Mouse (Mus musculus): ENCODE results near the gene Mrpl37.

Gene Mrpl37

DNA sequence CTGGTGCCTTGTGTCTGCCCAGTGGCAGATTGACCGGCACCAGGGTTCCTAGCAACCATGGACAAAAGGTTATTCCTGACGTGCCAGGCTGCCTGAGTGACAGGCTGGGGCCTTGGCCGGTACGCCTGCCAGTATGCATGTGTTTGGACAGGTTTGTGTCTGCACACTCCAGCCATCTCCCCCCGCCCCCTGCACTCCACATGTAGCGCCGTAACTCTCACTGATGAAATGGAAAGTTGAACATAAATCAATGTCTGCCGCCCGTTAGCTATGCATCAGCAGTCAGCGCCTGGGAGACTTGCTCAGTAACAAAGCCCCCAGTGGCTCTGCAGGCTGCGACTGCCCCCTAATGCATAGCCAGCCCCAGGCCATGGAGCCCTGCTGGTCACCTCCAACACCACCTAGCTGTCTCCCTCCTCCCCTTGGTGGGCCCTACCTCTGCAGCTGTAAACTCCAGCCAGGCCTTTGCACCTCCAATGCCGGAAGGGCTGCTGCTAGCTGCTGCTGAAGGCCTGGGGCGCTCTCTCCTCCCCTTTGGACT is 50.6 kb downstream of the Mrpl37 start:
- peak; percentile 69 for DNase-seq

DNA sequence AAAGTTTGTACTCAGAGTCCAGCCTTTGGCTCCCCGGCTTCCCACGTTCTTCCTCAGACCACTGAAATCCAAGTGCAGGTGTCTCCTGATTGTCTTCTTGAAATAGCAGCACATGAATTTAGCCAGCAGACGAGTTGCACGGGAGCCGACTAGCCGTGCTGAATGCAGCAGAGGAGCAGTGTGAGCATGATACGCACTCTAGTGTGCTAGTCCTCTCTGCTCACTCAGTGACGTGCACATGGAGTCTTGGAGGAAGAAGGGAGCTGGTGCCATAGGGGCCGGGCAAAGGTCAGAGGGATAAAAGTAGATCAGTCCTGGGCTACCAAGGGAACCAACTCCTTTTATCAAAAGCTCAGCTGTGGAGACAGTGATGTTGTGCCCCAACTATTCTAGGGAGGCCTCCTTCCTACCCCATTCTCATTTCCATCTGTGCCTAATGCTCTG is 52.8 kb downstream of the Mrpl37 start:
- no peak for DNase-seq

DNA sequence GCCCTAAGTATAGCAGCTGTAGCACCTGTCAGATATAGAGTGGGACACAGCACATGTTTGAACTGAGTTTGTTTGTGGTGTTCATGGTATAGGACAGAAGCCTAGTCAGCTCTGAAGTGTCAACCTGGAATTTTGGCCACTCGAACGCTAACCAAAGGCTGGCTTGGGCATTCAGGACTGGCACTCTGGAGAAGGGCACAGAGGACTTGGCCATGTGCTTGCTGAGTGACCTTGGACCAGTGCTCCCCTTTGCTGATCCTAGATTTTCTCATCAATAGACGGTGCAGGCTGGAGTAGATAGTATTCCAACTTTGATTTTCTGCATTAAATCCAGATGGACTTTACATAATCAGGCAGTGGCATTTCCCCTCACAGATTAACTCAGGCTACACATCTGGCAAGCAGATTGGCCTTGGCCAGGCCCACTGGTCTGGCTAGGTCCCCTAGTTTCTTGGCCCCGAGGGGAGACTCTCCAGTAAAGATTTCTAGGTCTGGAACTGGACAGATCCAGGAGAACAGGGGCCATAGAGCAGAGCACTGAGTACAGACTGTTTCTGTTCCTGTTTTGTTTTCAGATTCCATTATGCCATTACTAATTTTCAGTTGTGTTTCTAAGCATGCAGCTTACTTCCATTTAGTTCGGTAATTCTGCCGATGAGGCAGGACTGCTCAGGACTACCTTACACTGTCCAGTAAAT is 53.4 kb downstream of the Mrpl37 start:
- peak; percentile 65 for DNase-seq

DNA sequence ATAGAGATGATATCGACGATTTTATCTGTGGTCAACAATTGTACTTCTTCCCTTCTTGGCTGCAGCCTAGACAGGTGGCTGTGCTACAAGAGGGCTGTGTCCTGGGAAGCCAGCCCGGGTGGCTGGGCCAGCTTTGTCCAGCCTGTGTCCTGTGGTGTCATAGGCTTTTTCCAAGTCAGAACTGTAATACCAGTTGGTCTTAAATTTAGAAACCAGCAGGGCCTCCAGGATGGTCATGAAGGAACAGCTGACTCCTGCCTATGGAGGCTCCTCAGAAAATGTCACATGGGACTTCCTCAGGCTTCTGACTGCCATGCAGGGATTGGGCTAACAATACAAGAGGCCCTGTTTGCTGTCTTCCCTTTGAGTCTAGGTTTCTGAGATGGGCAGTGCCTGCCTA is 54.1 kb downstream of the Mrpl37 start:
- no peak for DNase-seq

DNA sequence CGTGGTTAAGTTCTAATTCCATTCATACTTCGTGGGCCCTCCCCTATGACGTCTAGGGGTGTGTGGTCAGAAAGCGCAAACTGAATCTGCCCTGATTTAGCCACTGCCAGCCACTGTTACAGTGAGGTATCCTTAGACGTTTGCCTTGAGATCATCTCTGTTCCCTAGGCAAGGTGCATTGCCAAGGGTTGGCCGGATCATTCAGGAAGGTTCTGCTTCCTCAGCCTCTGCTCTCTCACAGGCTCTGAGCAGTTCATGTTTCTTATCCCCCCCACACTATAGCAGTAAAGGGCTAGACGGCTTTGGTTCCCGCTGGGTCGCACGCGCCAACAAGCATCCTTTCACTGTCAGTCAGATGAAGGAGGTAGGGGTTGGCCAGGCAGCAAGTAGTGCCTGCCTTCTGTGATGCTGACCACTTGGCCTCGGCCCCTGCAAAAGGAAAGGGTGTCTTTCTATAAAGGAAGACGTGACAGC is 54.6 kb downstream of the Mrpl37 start:
- DNase-seq: no peak

DNA sequence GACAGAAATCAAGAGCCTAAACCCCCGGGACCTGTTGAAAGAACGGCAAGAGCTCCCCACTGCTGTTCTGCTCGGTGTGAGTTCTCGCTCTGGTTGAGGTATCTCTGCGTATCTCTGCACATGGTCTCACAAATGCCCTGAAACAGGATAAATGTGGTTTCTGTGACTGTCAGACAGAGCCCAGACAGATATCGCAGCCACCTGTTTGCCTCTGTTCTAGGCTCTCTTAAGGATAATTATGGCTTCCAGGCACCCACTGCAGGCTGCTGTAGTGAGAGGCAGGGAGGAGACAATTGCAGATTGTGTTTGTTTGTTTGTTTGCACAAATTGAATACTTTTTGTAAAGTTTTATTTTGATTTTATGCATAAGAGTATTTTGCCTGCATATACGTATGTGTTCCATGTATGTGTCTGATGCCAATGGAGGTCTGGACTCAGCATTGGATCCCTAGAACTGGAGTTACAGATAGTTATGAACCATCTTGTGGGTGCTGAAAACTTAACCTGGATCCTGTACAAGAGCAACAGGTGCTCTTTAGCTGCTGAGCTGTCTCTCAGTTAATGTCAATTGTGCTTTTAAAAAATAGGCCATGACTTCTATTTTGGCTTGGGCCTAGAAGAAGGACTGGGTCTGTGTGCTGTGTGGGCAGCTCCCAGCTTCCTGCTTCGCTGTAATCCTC is 55.2 kb downstream of the Mrpl37 start:
- no peak for DNase-seq

DNA sequence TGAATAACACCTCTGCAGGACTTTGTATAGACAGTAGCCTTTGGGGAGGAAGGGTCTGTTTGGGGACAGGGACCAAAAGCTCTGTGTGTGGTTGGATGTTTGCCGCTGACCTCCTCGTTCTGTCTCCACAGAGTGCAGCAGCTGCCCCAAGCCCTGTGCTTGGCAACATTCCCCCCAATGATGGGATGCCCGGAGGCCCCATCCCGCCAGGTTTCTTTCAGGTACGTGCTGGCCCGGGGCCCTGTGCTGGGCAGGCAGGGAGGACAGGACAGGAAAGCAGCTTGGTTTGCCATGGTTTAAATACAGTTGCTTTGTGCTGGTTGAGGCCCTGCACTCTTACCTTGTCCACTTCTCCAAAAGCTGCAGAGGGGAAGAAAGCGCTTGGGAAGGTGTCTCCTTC is 57.1 kb downstream of the Mrpl37 start:
- no peak for DNase-seq

DNA sequence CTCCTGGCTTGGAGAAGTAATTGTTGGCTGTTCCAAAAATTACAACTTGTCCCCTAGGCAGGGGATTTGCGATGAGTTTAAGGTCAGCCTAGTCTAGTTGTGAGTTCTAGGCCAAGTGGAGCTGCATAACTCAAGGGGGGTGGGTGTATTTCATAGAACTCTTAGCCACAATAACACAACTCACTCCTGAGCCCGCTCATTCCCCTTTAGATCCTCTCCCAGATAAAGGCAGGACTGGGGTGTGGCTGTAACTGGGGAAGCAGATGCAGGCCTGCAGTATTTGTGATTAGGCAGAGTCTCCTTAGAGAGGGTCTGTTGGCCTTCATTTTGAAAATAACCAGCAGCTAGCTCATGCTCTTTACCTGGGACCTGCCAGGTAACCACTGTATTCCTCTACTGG is 58.5 kb downstream of the Mrpl37 start:
- no peak for DNase-seq

DNA sequence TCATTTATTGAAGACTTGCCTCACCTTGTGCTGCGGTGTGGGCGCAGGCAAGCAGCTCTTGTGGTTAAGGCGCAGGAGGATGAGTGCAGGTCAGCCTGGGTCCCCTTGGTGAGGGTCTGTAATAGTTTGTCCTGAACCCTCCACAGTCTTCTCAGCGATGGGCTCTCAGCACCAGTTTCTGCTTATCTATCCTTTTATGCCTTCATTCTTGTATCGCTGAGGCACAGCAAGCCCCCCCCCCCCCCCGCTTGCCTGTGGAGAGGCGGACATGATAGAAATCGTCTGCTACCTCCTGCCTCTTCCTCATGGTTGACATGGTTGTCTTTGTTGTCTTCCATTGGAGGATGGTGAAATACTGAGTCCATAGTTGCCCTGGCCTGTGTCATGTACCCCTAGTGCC is 59.3 kb downstream of the Mrpl37 start:
- DNase-seq: no peak

DNA sequence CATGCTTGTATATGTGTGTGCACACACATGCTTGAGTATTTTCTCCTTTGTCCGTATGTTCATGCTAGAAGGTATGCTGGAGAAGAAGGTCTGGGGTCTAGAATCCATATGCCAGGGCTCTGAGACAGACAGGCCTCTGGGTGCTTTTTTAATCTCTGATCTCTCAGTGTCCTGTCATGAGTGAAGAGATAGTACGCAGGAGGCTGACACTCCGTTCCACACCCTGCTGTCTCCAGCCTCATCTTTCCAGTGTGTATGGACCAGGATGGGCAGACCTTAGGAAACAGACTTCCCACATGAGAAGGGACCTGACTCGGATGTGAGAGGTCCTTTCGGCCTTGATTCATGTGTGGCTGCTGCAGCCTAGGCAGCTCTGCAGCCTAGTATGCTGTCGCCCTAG is 59.9 kb downstream of the Mrpl37 start:
- DNase-seq: no peak

DNA sequence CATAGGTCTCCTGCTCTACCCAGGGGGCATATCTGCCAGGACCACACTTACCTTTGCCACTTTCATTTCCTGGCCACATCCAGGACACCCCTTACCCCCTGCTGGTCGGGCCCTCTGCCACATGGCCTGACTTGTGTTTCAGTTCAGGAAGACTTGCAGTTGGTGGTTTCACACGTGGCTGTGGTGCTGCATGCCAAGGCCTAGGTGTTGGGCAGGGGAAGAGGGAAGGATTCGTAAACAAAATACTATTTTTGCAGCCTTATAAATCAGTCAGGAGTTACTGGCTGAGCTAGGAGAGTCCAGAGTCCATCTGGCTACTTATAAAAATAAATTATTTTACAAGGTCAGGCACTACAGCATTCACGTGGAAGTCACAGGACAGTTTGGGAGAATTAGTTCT is 60.4 kb downstream of the Mrpl37 start:
- DNase-seq: peak; percentile 80

All from kidney, adult 18-20 months (tissue).